Mouse (Mus musculus) heart, embryonic 13.5 days (tissue): ENCODE measurements at regions not wholly inside any gene's neighbourhood (a gene's known extent, or its start where the extent isn't known, plus 50 kb on each side); places are given as distances from the start of the nearest gene placed in this dataset.
A peak's percentile ranks its signal among the peaks of the same experiment; 100 is the strongest.

ENCODE experiments used
- ATAC-seq: fragments of 200-750 bp; cut with Nextera tagmentation; 2 replicates; pipeline ENCODE4 v1.8.0; 2017; ENCODE audit warnings: moderate TSS enrichment; ENCODE audit not compliant: insufficient number of reproducible peaks, low FRiP score, low TSS enrichment; ENCODE audit errors: extremely low read depth
- H3K27ac ChIP-seq: fragments of 300-500 bp; sonication (generic); replicated peaks from 2 replicates; pipeline ENCODE4 v1.5.1; 2015; ENCODE audit warnings: moderate library complexity, mild to moderate bottlenecking, inconsistent platforms
- H3K27me3 ChIP-seq: fragments of 300-500 bp; sonication (generic); replicated peaks from 2 replicates; pipeline ENCODE4 v1.6.1; 2015; ENCODE audit warnings: mild to moderate bottlenecking, inconsistent platforms
- H3K36me3 ChIP-seq: fragments of 300-500 bp; sonication (generic); 2 replicates; pipeline ENCODE4 v1.6.1; 2015; ENCODE audit warnings: mild to moderate bottlenecking, inconsistent platforms
- H3K4me1 ChIP-seq: fragments of 300-500 bp; sonication (generic); 2 replicates; pipeline ENCODE4 v1.6.1; 2015; ENCODE audit warnings: inconsistent platforms
- H3K4me2 ChIP-seq: fragments of 300-500 bp; sonication (generic); 2 replicates; pipeline ENCODE4 v1.6.1; 2015; ENCODE audit warnings: inconsistent platforms, mild to moderate bottlenecking, moderate library complexity
- H3K4me3 ChIP-seq: fragments of 300-500 bp; sonication (generic); 2 replicates; pipeline ENCODE4 v1.5.1; 2015; ENCODE audit warnings: moderate library complexity, mild to moderate bottlenecking, inconsistent platforms
- H3K9ac ChIP-seq: fragments of 300-500 bp; sonication (generic); 2 replicates; pipeline ENCODE4 v1.6.1; 2015; ENCODE audit warnings: inconsistent platforms, mild to moderate bottlenecking, moderate library complexity
- H3K9me3 ChIP-seq: fragments of 300-500 bp; sonication (generic); 2 replicates; pipeline ENCODE4 v1.6.1; 2016; ENCODE audit warnings: inconsistent platforms
- WGBS: fragments of 180-500 bp; shearing (Covaris S2); methylation state at CpG from one replicate; pipeline ENCODE4 v1.1.7; 2015; ENCODE audit warnings: mixed read lengths; 5-methylcytosine and 5-hydroxymethylcytosine counted together

DNA sequence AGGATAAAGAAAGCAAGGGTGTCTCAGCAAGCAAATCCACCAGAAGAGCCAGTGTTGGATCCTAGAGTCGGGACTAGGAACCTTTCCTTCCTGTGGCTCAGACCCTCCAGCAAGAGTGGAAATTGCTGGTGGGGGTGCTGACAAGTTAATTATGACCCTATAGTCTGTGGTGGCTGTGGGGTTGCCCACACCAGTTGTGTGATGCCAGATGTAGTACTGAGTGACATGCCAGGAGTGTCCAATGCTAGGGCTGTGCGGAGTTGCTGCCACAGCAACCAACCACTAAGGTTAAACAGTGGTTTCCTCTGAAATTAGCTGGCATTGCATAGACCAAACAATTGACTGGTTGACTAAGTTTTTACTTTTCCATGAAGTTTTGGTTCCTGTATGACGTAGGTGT lies 226.3 kb downstream of the Snx19 start:
- no peak overlapping the region for H3K4me2 ChIP-seq
- H3K9ac ChIP-seq: no peak overlapping the region
- H3K27me3 ChIP-seq: no peaks in the 10 kb centered on the region
- H3K4me1 ChIP-seq: 0 out of 2 replicates have a peak, but pooled peaks cover 5% of the 10 kb centered on the region
- H3K27ac ChIP-seq: no peak overlapping the region
- H3K9me3 ChIP-seq: no peaks in the 10 kb centered on the region
- no peak overlapping the region for H3K4me3 ChIP-seq
- WGBS: 85% methylated on average over 3 of the region's 3 CpGs
- ATAC-seq: no peak
- no peaks in the 10 kb centered on the region for H3K36me3 ChIP-seq

- ATAC-seq: no peak
- no peak overlapping the region for H3K27ac ChIP-seq
- no peak overlapping the region for H3K4me3 ChIP-seq
- H3K27me3 ChIP-seq: no peaks in the 10 kb centered on the region
- no peaks in the 10 kb centered on the region for H3K9me3 ChIP-seq
- 62% methylated on average over 13 of the region's 13 CpGs for WGBS
- H3K9ac ChIP-seq: no peak overlapping the region
- H3K4me2 ChIP-seq: no peak overlapping the region
- H3K4me1 ChIP-seq: 0 out of 2 replicates have a peak, but pooled peaks cover 5% of the 10 kb centered on the region
- no peaks in the 10 kb centered on the region for H3K36me3 ChIP-seq
Observed at GRCm38 (mm10) chr9:30649392-30650054, 222.6 kb downstream of the Snx19 start.

GRCm38 (mm10) chr9:30633741-30634470 lies 207.0 kb downstream of the Snx19 start:
- Histone ChIP-seq H3K9ac (no peak overlapping the region), H3K4me1 (peaks cover 32% of the 10 kb centered on the region), H3K9me3 (no peaks in the 10 kb centered on the region), H3K4me2 (no peak overlapping the region), H3K36me3 (no peaks in the 10 kb centered on the region), H3K27me3 (no peaks in the 10 kb centered on the region), H3K4me3 (no peak overlapping the region), H3K27ac (0 out of 2 replicates have a peak overlapping the region, but pooled peaks have one; percentile 8)
- no peak for ATAC-seq
- WGBS: 45% methylated on average over 10 of the region's 10 CpGs

GRCm38 (mm10) chr9:30632164-30633146 lies 205.5 kb downstream of the Snx19 start:
- Histone ChIP-seq H3K27me3 (no peaks in the 10 kb centered on the region), H3K9ac (no peak overlapping the region), H3K4me2 (no peak overlapping the region), H3K4me3 (no peak overlapping the region), H3K4me1 (peaks cover 35% of the 10 kb centered on the region), H3K27ac (peak overlapping the region; percentile 61), H3K9me3 (no peaks in the 10 kb centered on the region), H3K36me3 (no peaks in the 10 kb centered on the region)
- ATAC-seq: no peak
- WGBS: 53% methylated on average over 6 of the region's 6 CpGs

DNA sequence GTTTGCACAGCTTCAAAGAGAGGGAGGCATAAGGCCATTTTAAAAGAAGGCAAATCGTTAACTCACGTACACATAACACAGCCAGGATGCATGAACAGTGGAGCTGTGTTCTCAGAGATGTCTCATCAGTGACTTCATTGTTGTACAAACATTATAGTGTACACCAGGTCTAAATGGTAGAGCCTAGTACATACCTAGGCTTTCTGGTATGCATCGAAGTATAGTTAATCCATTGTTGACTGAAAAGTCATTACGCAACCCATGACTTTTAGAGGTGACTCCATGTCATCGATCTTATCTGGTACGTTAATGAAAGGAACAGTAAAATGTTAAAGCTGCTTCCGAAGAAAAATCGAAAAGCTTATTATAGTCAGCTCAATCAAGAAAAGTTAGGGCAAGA lies 198.7 kb downstream of the Snx19 start:
- H3K9me3 ChIP-seq: no peaks in the 10 kb centered on the region
- no peaks in the 10 kb centered on the region for H3K27me3 ChIP-seq
- 79% methylated on average over 8 of the region's 8 CpGs for WGBS
- no peaks in the 10 kb centered on the region for H3K36me3 ChIP-seq
- no peak for ATAC-seq
- no peak overlapping the region for H3K27ac ChIP-seq
- no peak overlapping the region for H3K4me2 ChIP-seq
- H3K4me1 ChIP-seq: 0 out of 2 replicates have a peak, but pooled peaks cover 3% of the 10 kb centered on the region
- H3K4me3 ChIP-seq: no peak overlapping the region
- H3K9ac ChIP-seq: no peak overlapping the region

GRCm38 (mm10) chr9:30625090-30625489 lies 198.2 kb downstream of the Snx19 start:
- H3K4me3 ChIP-seq: no peak overlapping the region
- no peaks in the 10 kb centered on the region for H3K27me3 ChIP-seq
- 0 out of 2 replicates have a peak, but pooled peaks cover 3% of the 10 kb centered on the region for H3K4me1 ChIP-seq
- WGBS: 80% methylated on average over 3 of the region's 3 CpGs
- ATAC-seq: no peak
- no peaks in the 10 kb centered on the region for H3K36me3 ChIP-seq
- no peak overlapping the region for H3K27ac ChIP-seq
- no peak overlapping the region for H3K9ac ChIP-seq
- H3K9me3 ChIP-seq: no peaks in the 10 kb centered on the region
- no peak overlapping the region for H3K4me2 ChIP-seq

DNA sequence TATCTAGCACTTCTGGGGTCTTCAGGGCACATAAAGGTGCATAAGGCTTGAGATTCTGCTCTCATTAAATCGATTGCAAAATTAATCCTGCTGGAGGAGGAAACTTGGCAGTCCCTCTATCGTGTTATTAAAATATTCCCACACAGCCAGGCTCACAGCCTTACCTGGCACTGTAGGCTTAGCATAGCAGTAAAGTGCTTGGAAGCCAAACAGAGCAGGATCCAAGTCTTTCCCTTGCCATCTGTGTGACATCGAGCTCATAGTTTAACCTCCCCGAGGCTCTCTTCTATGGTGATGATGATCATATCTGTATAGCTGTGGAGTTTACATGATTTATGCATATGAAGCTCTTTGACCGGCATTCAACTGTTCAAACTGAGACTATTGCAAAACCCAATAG lies 197.6 kb downstream of the Snx19 start:
- Histone ChIP-seq H3K4me1 (0 out of 2 replicates have a peak, but pooled peaks cover 3% of the 10 kb centered on the region), H3K27ac (no peak overlapping the region), H3K36me3 (no peaks in the 10 kb centered on the region), H3K9me3 (no peaks in the 10 kb centered on the region), H3K9ac (no peak overlapping the region), H3K4me3 (no peak overlapping the region), H3K4me2 (no peak overlapping the region), H3K27me3 (no peaks in the 10 kb centered on the region)
- WGBS: 84% methylated on average over 5 of the region's 5 CpGs
- ATAC-seq: no peak

- H3K4me2 ChIP-seq: no peak overlapping the region
- WGBS: 67% methylated on average over 2 of the region's 2 CpGs
- no peak overlapping the region for H3K9ac ChIP-seq
- H3K4me1 ChIP-seq: no peaks in the 10 kb centered on the region
- no peak for ATAC-seq
- H3K27me3 ChIP-seq: no peaks in the 10 kb centered on the region
- no peak overlapping the region for H3K27ac ChIP-seq
- H3K4me3 ChIP-seq: no peak overlapping the region
- no peaks in the 10 kb centered on the region for H3K36me3 ChIP-seq
- no peaks in the 10 kb centered on the region for H3K9me3 ChIP-seq
Observed at GRCm38 (mm10) chr9:30619325-30619724, 192.4 kb downstream of the Snx19 start.

DNA sequence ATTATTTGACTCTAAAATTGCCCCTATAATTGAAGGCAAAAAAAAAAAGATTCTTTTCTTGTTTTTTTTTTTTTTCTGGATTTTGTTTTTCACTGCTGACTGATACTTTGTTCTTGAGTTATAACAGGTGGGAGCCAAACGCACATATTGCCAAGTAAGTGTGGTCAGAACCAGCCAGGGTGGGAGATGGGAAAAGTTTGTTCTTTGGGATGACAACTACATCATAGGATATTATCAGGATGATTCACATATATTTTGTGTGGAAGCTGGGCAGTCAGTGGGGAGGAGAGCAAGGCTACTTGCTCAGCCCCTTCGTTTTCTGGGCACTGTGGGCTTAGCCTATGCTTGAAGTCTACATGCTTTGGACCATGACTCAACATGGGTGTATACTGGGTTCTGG lies 191.3 kb downstream of the Snx19 start:
- Histone ChIP-seq H3K9ac (no peak overlapping the region), H3K4me2 (no peak overlapping the region), H3K9me3 (no peaks in the 10 kb centered on the region), H3K27ac (no peak overlapping the region), H3K4me3 (no peak overlapping the region), H3K27me3 (no peaks in the 10 kb centered on the region), H3K4me1 (peaks cover 5% of the 10 kb centered on the region), H3K36me3 (no peaks in the 10 kb centered on the region)
- ATAC-seq: no peak
- WGBS: 75% methylated on average over 2 of the region's 2 CpGs

DNA sequence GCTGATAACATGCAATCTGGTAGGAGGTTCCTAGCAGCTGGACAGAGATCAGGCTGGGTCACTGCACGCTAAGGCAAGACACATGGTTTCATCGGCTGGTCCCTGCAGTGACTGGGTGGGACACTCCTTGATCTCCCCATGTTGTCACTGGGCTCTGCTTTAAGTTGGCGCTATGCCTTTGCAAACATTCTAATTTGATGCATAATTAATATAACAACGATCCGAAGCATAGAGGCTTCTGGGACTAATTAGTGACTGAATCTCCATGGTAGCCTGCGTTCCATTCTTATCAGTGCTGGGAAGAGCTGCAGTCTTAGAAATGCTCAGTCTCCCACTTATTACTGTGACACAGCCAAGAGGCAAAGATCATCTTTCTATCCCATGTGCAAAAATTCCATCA lies 186.8 kb downstream of the Snx19 start:
- no peak for ATAC-seq
- Histone ChIP-seq H3K27ac (no peak overlapping the region), H3K9me3 (no peaks in the 10 kb centered on the region), H3K36me3 (no peaks in the 10 kb centered on the region), H3K4me2 (no peak overlapping the region), H3K9ac (no peak overlapping the region), H3K27me3 (no peaks in the 10 kb centered on the region), H3K4me1 (peaks cover 5% of the 10 kb centered on the region), H3K4me3 (no peak overlapping the region)
- WGBS: 54% methylated on average over 6 of the region's 6 CpGs

GRCm38 (mm10) chr9:30613003-30613552 lies 186.2 kb downstream of the Snx19 start:
- H3K4me2 ChIP-seq: no peak overlapping the region
- no peak overlapping the region for H3K27ac ChIP-seq
- H3K36me3 ChIP-seq: no peaks in the 10 kb centered on the region
- 74% methylated on average over 5 of the region's 5 CpGs for WGBS
- H3K4me1 ChIP-seq: peaks cover 5% of the 10 kb centered on the region
- H3K9me3 ChIP-seq: no peaks in the 10 kb centered on the region
- no peak overlapping the region for H3K4me3 ChIP-seq
- no peak overlapping the region for H3K9ac ChIP-seq
- H3K27me3 ChIP-seq: no peaks in the 10 kb centered on the region
- ATAC-seq: no peak
